Mouse (Mus musculus): ENCODE results near the gene Tox2. TPM values are rescaled to one million over a fixed set of nuclear protein-coding genes. Genes with fewer than 3 reads are reported as not detected.
A peak's percentile ranks its signal among the peaks of the same experiment; 100 is the strongest.

The Tox2 gene
- total and polyA plus RNA-seq, 2 experiments from 2014 or later, result 8.0 to 35.2 TPM

- peak overlapping the region; percentile 58 for H3K9ac ChIP-seq
- H3K27ac ChIP-seq (ENCODE audit: low read depth, low read length), result peak overlapping the region; percentile 66
- peak overlapping the region; percentile 71 for H3K4me2 ChIP-seq (ENCODE audit: low read depth)
- H3K27me3 ChIP-seq (ENCODE audit: insufficient read depth, low read length), result peaks cover 20% of the 10 kb centered on the region
- DNase-seq (no peak), ATAC-seq (peak; percentile 45)
- no peak for TF ChIP-seq CTCF (IDR thresholded peaks at IDR 0.05; ENCODE audit: low read depth)
- H3K36me3 ChIP-seq (ENCODE audit: insufficient read depth), result no peaks in the 10 kb centered on the region
- H3K4me1 ChIP-seq (ENCODE audit: insufficient read depth), result no peaks in the 10 kb centered on the region; the same call in 1 of the 2 replicates
- H3K4me3 ChIP-seq (ENCODE audit: low read depth, low read length), result peak overlapping the region; percentile 48
- 2% methylated on average over 42 of the region's 45 CpGs for WGBS
- H3K9me3 ChIP-seq (ENCODE audit: low read length), result no peaks in the 10 kb centered on the region
Observed at GRCm38 (mm10) chr2:163204548-163205261, 1.8 kb downstream of the Tox2 start.

GRCm38 (mm10) chr2:163205262-163205647, 2.3 kb downstream of the Tox2 start:
- DNase-seq (no peak), ATAC-seq (no peak)
- TF ChIP-seq CTCF (IDR thresholded peaks at IDR 0.05; ENCODE audit: low read depth), result no peak
- Histone ChIP-seq H3K9ac (0 out of 2 replicates have a peak overlapping the region, but pooled peaks have one; percentile 10), H3K27me3 (ENCODE audit: insufficient read depth, low read length) (peaks cover 20% of the 10 kb centered on the region), H3K36me3 (ENCODE audit: insufficient read depth) (no peaks in the 10 kb centered on the region), H3K4me1 (ENCODE audit: insufficient read depth) (no peaks in the 10 kb centered on the region; the same call in 1 of the 2 replicates), H3K4me3 (ENCODE audit: low read depth, low read length) (peak overlapping the region; percentile 48), H3K27ac (ENCODE audit: low read depth, low read length) (peak overlapping the region; percentile 29; the same call in 1 of the 2 replicates), H3K4me2 (ENCODE audit: low read depth) (peak overlapping the region; percentile 71), H3K9me3 (ENCODE audit: low read length) (no peaks in the 10 kb centered on the region)
- 5% methylated on average over 6 of the region's 6 CpGs for WGBS

GRCm38 (mm10) chr2:163205737-163206490, 3.0 kb downstream of the Tox2 start:
- Histone ChIP-seq H3K9ac (no peak overlapping the region; the same call in 1 of the 2 replicates), H3K4me3 (ENCODE audit: low read depth, low read length) (peak overlapping the region; percentile 48; the same call in 1 of the 2 replicates), H3K27me3 (ENCODE audit: insufficient read depth, low read length) (peaks cover 20% of the 10 kb centered on the region), H3K4me2 (ENCODE audit: low read depth) (peak overlapping the region; percentile 71), H3K36me3 (ENCODE audit: insufficient read depth) (no peaks in the 10 kb centered on the region), H3K4me1 (ENCODE audit: insufficient read depth) (no peaks in the 10 kb centered on the region; the same call in 1 of the 2 replicates), H3K9me3 (ENCODE audit: low read length) (no peaks in the 10 kb centered on the region), H3K27ac (ENCODE audit: low read depth, low read length) (no peak overlapping the region)
- DNase-seq (peak; percentile 57), ATAC-seq (peak; percentile 45)
- WGBS, result 23% methylated on average over 17 of the region's 17 CpGs
- TF ChIP-seq CTCF (IDR thresholded peaks at IDR 0.05; ENCODE audit: low read depth), result no peak

GRCm38 (mm10) chr2:163207315-163207714, 4.4 kb downstream of the Tox2 start:
- Histone ChIP-seq H3K27me3 (ENCODE audit: insufficient read depth, low read length) (peaks cover 17% of the 10 kb centered on the region; the same call in 1 of the 2 replicates), H3K4me1 (ENCODE audit: insufficient read depth) (no peaks in the 10 kb centered on the region; the same call in 1 of the 2 replicates), H3K9me3 (ENCODE audit: low read length) (no peaks in the 10 kb centered on the region), H3K4me2 (ENCODE audit: low read depth) (no peak overlapping the region), H3K27ac (ENCODE audit: low read depth, low read length) (no peak overlapping the region), H3K4me3 (ENCODE audit: low read depth, low read length) (no peak overlapping the region), H3K9ac (no peak overlapping the region), H3K36me3 (ENCODE audit: insufficient read depth) (no peaks in the 10 kb centered on the region)
- peak; percentile 62 for TF ChIP-seq CTCF (IDR thresholded peaks at IDR 0.05; ENCODE audit: low read depth)
- no peak for ATAC-seq
- WGBS, result 98% methylated on average over 2 of the region's 2 CpGs
- no peak for DNase-seq

- Histone ChIP-seq H3K27ac (ENCODE audit: low read depth, low read length) (no peak overlapping the region), H3K4me1 (ENCODE audit: insufficient read depth) (no peaks in the 10 kb centered on the region; the same call in 1 of the 2 replicates), H3K9ac (no peak overlapping the region), H3K27me3 (ENCODE audit: insufficient read depth, low read length) (peaks cover 6% of the 10 kb centered on the region; the same call in 1 of the 2 replicates), H3K36me3 (ENCODE audit: insufficient read depth) (no peaks in the 10 kb centered on the region), H3K4me3 (ENCODE audit: low read depth, low read length) (no peak overlapping the region), H3K4me2 (ENCODE audit: low read depth) (no peak overlapping the region), H3K9me3 (ENCODE audit: low read length) (no peaks in the 10 kb centered on the region)
- no peak for TF ChIP-seq CTCF (IDR thresholded peaks at IDR 0.05; ENCODE audit: low read depth)
- ATAC-seq (no peak), DNase-seq (no peak)
- WGBS, result 68% methylated on average over 8 of the region's 8 CpGs
Observed at GRCm38 (mm10) chr2:163209139-163209538, 6.2 kb downstream of the Tox2 start.

GRCm38 (mm10) chr2:163213085-163213484, 10.2 kb downstream of the Tox2 start:
- 52% methylated on average over 3 of the region's 3 CpGs for WGBS

More at GRCm38 (mm10) chr2:163213085-163213484, 10.2 kb downstream of the Tox2 start:
- no peaks in the 10 kb centered on the region for H3K36me3 ChIP-seq (ENCODE audit: insufficient read depth)
- no peak overlapping the region for H3K4me2 ChIP-seq (ENCODE audit: low read depth)
- TF ChIP-seq CTCF (IDR thresholded peaks at IDR 0.05; ENCODE audit: low read depth), result no peak
- H3K27ac ChIP-seq (ENCODE audit: low read depth, low read length), result no peak overlapping the region
- ATAC-seq (no peak), DNase-seq (no peak)
- H3K4me1 ChIP-seq (ENCODE audit: insufficient read depth), result no peaks in the 10 kb centered on the region; the same call in 1 of the 2 replicates
- no peak overlapping the region for H3K9ac ChIP-seq
- H3K27me3 ChIP-seq (ENCODE audit: insufficient read depth, low read length), result no peaks in the 10 kb centered on the region
- no peak overlapping the region for H3K4me3 ChIP-seq (ENCODE audit: low read depth, low read length)
- H3K9me3 ChIP-seq (ENCODE audit: low read length), result no peaks in the 10 kb centered on the region

Data from forebrain, postnatal 0 days (tissue).